Mouse (Mus musculus) T-cell, adult 2 months (primary cell): ENCODE results near the gene Prkd3.

Experiments used
- DNase-seq: peaks from one replicate; pipeline ENCODE4 v3.0.0; 2022; ENCODE audit warnings: low spot score

Prkd3 gene

GRCm38 (mm10) chr17:78999745-79000270 is 20.8 kb downstream of the Prkd3 start:
- no peak for DNase-seq

- no peak for DNase-seq
These were observed 21.4 kb downstream of the Prkd3 start for GRCm38 (mm10) chr17:78999189-78999588.

DNA sequence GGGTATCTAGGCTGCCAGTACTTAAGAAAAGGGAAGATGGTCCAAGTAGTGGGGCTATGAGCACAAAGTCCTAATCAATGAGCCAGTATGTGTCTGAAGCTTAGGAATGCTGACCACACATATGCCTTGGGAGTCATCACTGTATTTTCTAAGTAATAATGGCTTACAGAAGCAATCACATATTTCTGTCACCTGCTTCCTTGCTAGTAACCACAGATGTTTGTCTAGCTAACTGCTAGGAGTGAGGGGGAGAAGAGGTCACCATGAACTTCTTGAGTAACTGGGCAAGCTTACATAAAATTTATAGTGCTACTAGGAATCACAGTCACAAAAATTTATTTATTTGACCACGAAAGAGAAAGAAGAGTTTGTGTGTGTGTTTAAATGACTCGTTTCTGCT is 22.5 kb downstream of the Prkd3 start:
- DNase-seq, result no peak

GRCm38 (mm10) chr17:78994931-78995820 is 25.4 kb downstream of the Prkd3 start:
- no peak for DNase-seq

DNA sequence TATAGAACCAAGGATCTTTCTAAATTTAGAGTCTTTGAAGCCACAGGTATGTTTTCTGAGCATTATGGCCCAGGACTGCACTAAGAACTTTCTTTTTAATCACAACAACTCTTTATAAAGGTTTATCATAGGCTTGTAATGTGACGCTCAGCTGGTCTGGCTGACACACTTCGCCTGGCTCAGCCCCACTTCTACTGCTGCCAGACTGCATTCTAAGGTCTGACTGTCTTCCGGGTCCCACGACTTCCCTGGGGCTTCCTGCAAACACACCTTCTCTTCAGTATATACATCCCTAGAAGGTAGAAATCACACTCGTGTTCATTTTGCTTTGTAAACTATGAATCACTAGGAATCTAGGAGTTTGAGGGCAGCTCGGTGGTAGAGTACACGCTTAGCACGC is 26.2 kb downstream of the Prkd3 start:
- DNase-seq, result no peak

GRCm38 (mm10) chr17:78993670-78994069 is 26.9 kb downstream of the Prkd3 start:
- no peak for DNase-seq

DNA sequence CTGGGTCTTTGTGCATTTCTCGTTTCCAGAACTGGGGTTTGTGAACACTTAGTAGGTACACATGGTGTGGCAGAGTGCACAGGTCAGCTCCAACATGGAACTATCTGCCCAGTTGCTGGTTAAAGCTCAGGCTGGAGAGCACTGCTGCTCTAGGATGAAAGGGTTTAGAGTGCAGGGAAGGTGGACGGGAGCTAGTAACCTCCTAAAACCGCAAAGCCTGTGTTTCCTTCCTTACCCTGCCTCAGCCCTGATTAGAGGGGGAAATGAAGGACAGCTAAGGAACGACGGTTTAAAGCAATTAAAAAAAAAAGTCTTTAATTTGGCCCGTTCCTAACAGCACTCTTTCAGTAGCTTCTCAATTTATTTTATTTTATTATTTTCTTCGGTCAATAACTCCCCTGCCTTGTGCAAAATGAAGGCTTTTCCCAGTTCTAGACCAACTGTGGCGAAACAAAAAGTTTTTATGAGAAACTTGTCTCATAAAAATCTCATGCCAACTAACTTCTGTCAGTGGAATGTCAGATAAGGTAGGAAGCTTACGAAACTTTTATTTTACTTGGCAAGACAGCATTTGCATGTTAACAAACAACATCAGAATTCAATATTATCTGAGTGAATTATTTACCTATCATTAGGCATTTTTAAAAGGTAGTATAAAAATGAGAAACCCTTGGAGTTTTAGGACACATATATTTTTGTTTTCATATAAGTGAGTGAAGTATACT is 28.2 kb downstream of the Prkd3 start:
- DNase-seq, result no peak

DNA sequence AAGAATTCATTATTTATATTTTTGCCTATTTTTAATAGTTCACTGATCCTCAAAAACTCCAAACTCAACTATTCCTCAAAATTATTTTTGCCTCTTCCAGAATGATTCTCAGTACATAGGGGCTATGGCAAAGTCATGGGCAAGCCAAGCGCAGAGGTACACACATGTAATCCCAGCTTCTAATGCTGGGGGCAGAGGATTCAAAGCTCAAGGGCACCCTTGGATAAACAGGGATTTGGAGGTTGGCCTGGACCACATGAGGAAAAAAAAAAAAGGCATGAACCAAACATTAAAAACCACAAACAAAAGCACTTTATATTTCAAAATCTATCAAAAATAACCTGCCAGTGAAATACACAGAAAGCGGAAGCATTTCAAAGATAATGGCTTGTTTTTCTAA is 29.1 kb downstream of the Prkd3 start:
- no peak for DNase-seq

DNA sequence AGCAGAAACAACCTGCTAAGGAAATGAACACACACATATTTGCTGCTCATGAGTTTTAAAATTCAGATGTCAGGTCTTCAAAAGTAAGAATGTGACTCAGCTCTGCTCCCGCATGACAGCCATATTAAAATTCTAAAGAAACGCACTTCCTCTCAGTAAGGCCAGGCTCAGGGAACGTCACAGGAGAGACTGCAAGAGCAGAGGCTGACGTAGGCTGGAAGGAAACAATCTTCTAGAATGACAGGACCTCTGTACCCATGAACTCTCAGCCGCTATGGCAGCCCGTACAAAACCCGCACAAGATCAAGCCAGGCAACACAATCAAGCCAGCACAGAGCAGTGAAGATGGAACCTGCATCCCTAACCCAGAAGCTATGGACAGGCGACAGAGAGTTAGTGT is 31.6 kb downstream of the Prkd3 start:
- DNase-seq, result peak; percentile 29

DNA sequence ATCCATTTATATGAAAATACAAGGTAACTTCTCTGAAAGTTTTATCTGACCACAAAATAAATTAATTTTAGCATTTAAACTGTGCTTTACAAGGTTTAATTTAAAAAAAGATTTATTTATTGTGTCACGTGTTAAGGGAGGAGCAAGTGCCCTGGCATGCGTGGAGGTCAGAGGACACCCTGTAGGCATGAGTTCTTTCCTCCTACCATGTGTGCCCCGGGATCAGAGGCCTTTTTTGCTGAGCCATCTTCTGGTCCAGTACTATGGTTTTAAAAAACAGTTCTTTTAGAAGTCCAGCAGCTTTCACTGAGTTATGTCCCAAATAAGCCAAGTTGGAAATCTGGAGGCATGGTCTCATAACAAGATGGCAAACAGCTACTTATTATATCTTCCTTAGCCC is 36.9 kb downstream of the Prkd3 start:
- no peak for DNase-seq

DNA sequence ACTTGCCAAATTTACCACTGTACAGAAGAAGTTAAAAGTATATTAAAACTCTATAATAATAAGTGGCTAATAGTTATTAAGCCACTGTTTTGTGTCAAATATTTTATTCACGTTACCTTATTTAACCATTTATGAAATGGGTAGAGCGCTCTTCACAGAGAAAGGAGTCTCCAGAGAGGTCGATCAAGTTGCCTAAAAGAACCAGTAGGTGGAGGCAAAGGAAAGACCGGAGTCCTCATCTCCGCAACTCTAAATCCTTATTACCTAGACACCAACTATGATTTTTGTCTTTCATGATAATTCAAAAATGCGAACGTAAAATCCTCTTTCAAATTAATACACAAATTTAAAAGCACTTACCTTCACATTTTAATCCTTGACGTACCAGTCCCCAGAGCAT is 37.5 kb downstream of the Prkd3 start:
- no peak for DNase-seq

DNA sequence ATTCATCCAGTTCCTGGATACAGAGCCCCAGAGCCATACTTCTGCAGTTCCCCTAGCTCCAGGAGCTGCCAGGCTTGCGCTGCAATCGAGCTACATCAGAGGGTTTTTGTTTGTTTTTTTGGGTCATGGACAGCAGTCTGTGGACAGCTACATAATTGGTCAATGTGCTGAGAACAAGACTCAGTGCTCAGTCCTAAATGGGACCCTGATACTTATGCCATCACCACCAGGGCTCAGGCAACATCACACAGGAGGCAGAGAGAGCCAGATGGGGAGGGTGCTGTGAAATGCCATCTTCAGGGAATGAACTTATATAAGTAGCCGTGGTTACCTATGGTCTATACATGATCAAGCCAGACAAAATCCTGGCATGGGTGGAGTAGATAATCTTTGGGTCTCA is 52.1 kb downstream of the Prkd3 start:
- DNase-seq, result no peak

GRCm38 (mm10) chr17:78966092-78966883 is 54.3 kb downstream of the Prkd3 start:
- no peak for DNase-seq

DNA sequence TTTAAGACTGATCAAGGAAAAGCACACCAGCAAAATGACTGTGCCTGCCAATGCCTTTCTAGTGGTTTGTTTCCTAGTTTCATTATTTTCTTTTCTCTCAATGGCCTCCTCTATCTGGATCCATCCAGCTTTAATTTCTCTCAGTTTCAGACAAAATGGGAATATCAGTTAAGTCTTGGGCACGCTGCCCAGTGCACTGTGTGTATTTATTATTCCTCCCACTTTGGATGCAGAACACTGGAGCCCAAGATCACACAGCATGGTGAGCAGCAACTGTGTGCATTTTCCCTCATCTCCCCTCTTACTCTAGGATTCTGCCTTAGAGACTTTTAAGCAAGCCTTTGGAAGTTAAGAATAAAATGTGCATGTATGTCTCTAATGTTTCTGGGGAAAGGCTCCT is 56.2 kb downstream of the Prkd3 start:
- no peak for DNase-seq

GRCm38 (mm10) chr17:78959473-78959872 is 61.1 kb downstream of the Prkd3 start:
- no peak for DNase-seq

- no peak for DNase-seq
These were observed 67.4 kb downstream of the Prkd3 start for GRCm38 (mm10) chr17:78953240-78953639.

- DNase-seq, result no peak
These were observed 68.5 kb downstream of the Prkd3 start for GRCm38 (mm10) chr17:78952070-78952469.

GRCm38 (mm10) chr17:78951225-78951624 is 69.4 kb downstream of the Prkd3 start:
- no peak for DNase-seq

GRCm38 (mm10) chr17:78942579-78942978 is 78.0 kb downstream of the Prkd3 start:
- DNase-seq, result no peak

- no peak for DNase-seq
These were observed 81.7 kb downstream of the Prkd3 start for GRCm38 (mm10) chr17:78938927-78939326.

- no peak for DNase-seq
These were observed 83.3 kb downstream of the Prkd3 start for GRCm38 (mm10) chr17:78937229-78937853.
